Mouse (Mus musculus) layer of hippocampus, adult 18-20 months (tissue): ENCODE measurements at regions not wholly inside any gene's neighbourhood (a gene's known extent, or its start where the extent isn't known, plus 50 kb on each side); places are given as distances from the start of the nearest gene placed in this dataset.
"Not testable (repeated sequence)": the region's sequence is repeated elsewhere in the genome, so short reads cannot be mapped to it uniquely, and the experiment has no call there.

Experiments used
- DNase-seq, 2 experiments: peaks; one replicate each; pipeline ENCODE4 v3.0.0; 2022; ENCODE audit warnings: low spot score in 2 of 2

GRCm38 (mm10) chr13:20039590-20039989 is 50.8 kb upstream of the Elmo1 start:
- no peak for DNase-seq

- peak in 1 of 2 experiments; percentile 70 for DNase-seq
These were observed 51.9 kb upstream of the Elmo1 start for GRCm38 (mm10) chr13:20038463-20038862.

GRCm38 (mm10) chr13:20037436-20037835 is 53.0 kb upstream of the Elmo1 start:
- peak in 1 of 2 experiments; percentile 38 for DNase-seq

GRCm38 (mm10) chr13:20033937-20034735 is 56.3 kb upstream of the Elmo1 start:
- DNase-seq = no peak

- no peak for DNase-seq
These were observed 58.7 kb upstream of the Elmo1 start for GRCm38 (mm10) chr13:20031660-20032059.

GRCm38 (mm10) chr13:20031082-20031481 is 59.3 kb upstream of the Elmo1 start:
- DNase-seq = no peak

GRCm38 (mm10) chr13:20026612-20027011 is 63.8 kb upstream of the Elmo1 start:
- DNase-seq = no peak

GRCm38 (mm10) chr13:20016454-20016853 is 73.9 kb upstream of the Elmo1 start:
- DNase-seq = not testable (repeated sequence)

GRCm38 (mm10) chr13:20012621-20013020 is 77.8 kb upstream of the Elmo1 start:
- DNase-seq = no peak

- no peak for DNase-seq
These were observed 81.2 kb upstream of the Elmo1 start for GRCm38 (mm10) chr13:20009164-20009563.

GRCm38 (mm10) chr13:20007561-20007960 is 82.8 kb upstream of the Elmo1 start:
- DNase-seq = no peak

- no peak for DNase-seq
These were observed 92.8 kb upstream of the Elmo1 start for GRCm38 (mm10) chr13:19997606-19998005.

- no peak for DNase-seq
These were observed 114.8 kb upstream of the Elmo1 start for GRCm38 (mm10) chr13:19975621-19976020.

GRCm38 (mm10) chr13:19966566-19966965 is 123.8 kb upstream of the Elmo1 start:
- DNase-seq = no peak

- no peak for DNase-seq
These were observed 127.4 kb upstream of the Elmo1 start for GRCm38 (mm10) chr13:19963031-19963430.

GRCm38 (mm10) chr13:19928761-19929160 is 104.7 kb upstream of the Gpr141 start:
- no peak for DNase-seq

- DNase-seq = no peak
These were observed 103.8 kb upstream of the Gpr141 start for GRCm38 (mm10) chr13:19927807-19928206.

GRCm38 (mm10) chr13:19921084-19921827 is 97.2 kb upstream of the Gpr141 start:
- peak in 1 of 2 experiments; percentile 7 for DNase-seq

- peak in 1 of 2 experiments; percentile 18 for DNase-seq
These were observed 88.0 kb upstream of the Gpr141 start for GRCm38 (mm10) chr13:19911860-19912584.

- no peak for DNase-seq
These were observed 78.7 kb upstream of the Gpr141 start for GRCm38 (mm10) chr13:19902786-19903185.

GRCm38 (mm10) chr13:19897191-19897590 is 73.1 kb upstream of the Gpr141 start:
- DNase-seq = no peak
